Mouse (Mus musculus): ENCODE results near the gene Spata4. TPM values are rescaled to one million over a fixed set of nuclear protein-coding genes. Genes with fewer than 3 reads are reported as not detected.
"Not testable (repeated sequence)": the region's sequence is repeated elsewhere in the genome, so short reads cannot be mapped to it uniquely, and the experiment has no call there.

Spata4 gene
- not detected for total RNA-seq (2021)
- long read RNA-seq, experiment 1 = 0 reads
- long read RNA-seq, experiment 2 = 0 reads

GRCm38 (mm10) chr8:54600671-54601251 is at the start of gene Spata4:
TSS of gene Spata4 (plus strand) at chr8:54600781.
- no peak for DNase-seq (ENCODE audit: low spot score in 2 of 2)

- DNase-seq (ENCODE audit: low spot score in 2 of 2) = no peak
Measured at GRCm38 (mm10) chr8:54554921-54555320, 45.7 kb upstream of the Spata4 start.

- DNase-seq (ENCODE audit: low spot score in 2 of 2) = no peak
Measured at GRCm38 (mm10) chr8:54562137-54562536, 38.4 kb upstream of the Spata4 start.

GRCm38 (mm10) chr8:54565181-54565580 is 35.4 kb upstream of the Spata4 start:
- DNase-seq (ENCODE audit: low spot score in 2 of 2) = no peak

GRCm38 (mm10) chr8:54565603-54566260 is 34.8 kb upstream of the Spata4 start:
- DNase-seq (ENCODE audit: low spot score in 2 of 2) = no peak

- no peak for DNase-seq (ENCODE audit: low spot score in 2 of 2)
Measured at GRCm38 (mm10) chr8:54567168-54567567, 33.4 kb upstream of the Spata4 start.

- DNase-seq (ENCODE audit: low spot score in 2 of 2) = no peak
Measured at GRCm38 (mm10) chr8:54570618-54571609, 29.7 kb upstream of the Spata4 start.

- DNase-seq (ENCODE audit: low spot score in 2 of 2) = no peak
Measured at GRCm38 (mm10) chr8:54581436-54581835, 19.1 kb upstream of the Spata4 start.

GRCm38 (mm10) chr8:54582886-54583285 is 17.7 kb upstream of the Spata4 start:
- DNase-seq (ENCODE audit: low spot score in 2 of 2) = no peak

GRCm38 (mm10) chr8:54594634-54595033 is 5.9 kb upstream of the Spata4 start:
- DNase-seq (ENCODE audit: low spot score in 2 of 2) = no peak

GRCm38 (mm10) chr8:54596051-54596450 is 4.5 kb upstream of the Spata4 start:
- DNase-seq (ENCODE audit: low spot score in 2 of 2) = no peak

GRCm38 (mm10) chr8:54596940-54597339 is 3.6 kb upstream of the Spata4 start:
- no peak for DNase-seq (ENCODE audit: low spot score in 2 of 2)

- no peak for DNase-seq (ENCODE audit: low spot score in 2 of 2)
Measured at GRCm38 (mm10) chr8:54597386-54597785, 3.2 kb upstream of the Spata4 start.

GRCm38 (mm10) chr8:54603440-54603839 is 2.9 kb downstream of the Spata4 start:
- no peak for DNase-seq (ENCODE audit: low spot score in 2 of 2)

GRCm38 (mm10) chr8:54609336-54609735 is 8.8 kb downstream of the Spata4 start:
- DNase-seq (ENCODE audit: low spot score in 2 of 2) = no peak

GRCm38 (mm10) chr8:54610238-54610637 is 9.7 kb downstream of the Spata4 start:
- DNase-seq (ENCODE audit: low spot score in 2 of 2) = peak in 1 of 2 experiments; percentile 23

- DNase-seq (ENCODE audit: low spot score in 2 of 2) = not testable (repeated sequence)
Measured at GRCm38 (mm10) chr8:54616710-54617109, 16.1 kb downstream of the Spata4 start.

- no peak for DNase-seq (ENCODE audit: low spot score in 2 of 2)
Measured at GRCm38 (mm10) chr8:54638634-54639033, 38.1 kb downstream of the Spata4 start.
